Mouse (Mus musculus) embryonic fibroblast, embryonic 13.5 days (primary cell): ENCODE measurements around the gene Etl4. TPM values are rescaled to one million over a fixed set of nuclear protein-coding genes. Genes with fewer than 3 reads are reported as not detected.
"Not testable (repeated sequence)": the region's sequence is repeated elsewhere in the genome, so short reads cannot be mapped to it uniquely, and the experiment has no call there.

ENCODE experiments used
- H3K27ac ChIP-seq: 2 replicates; pipeline ENCODE4 v1.5.1; 2012; ENCODE audit warnings: low read length, control low read depth, inconsistent platforms; ENCODE audit not compliant: insufficient read depth
- H3K4me1 ChIP-seq: 2 replicates; pipeline ENCODE4 v1.6.1; 2011; ENCODE audit warnings: low read length; ENCODE audit not compliant: control insufficient read depth, insufficient read depth
- H3K4me3 ChIP-seq: 2 replicates; pipeline ENCODE4 v1.5.1; 2011; ENCODE audit warnings: mild to moderate bottlenecking, control low read depth, low read length; ENCODE audit not compliant: insufficient read depth
- CTCF ChIP-seq: IDR thresholded peaks from 2 replicates; pipeline ENCODE4 v1.5.1; 2011; ENCODE audit warnings: mild to moderate bottlenecking, control low read depth, low read length, moderate library complexity, borderline replicate concordance; ENCODE audit not compliant: insufficient read depth
- POLR2A ChIP-seq: IDR thresholded peaks from 2 replicates; pipeline ENCODE4 v1.6.1; 2011; ENCODE audit warnings: low read depth, mild to moderate bottlenecking, control low read depth, low read length, moderate library complexity
- polyA plus RNA-seq: library from polyadenylated mRNA; stranded (reverse); fragments of >200 nt; gene quantifications from 2 replicates; pipeline ENCODE4 v1.2.4, GENCODE M21; 2011; ENCODE audit warnings: low read depth; ENCODE audit not compliant: missing spikeins, insufficient read length

The Etl4 gene
- polyA plus RNA-seq, 1 experiment: 44.0 TPM

- no peak for TF ChIP-seq POLR2A
- no peak for TF ChIP-seq CTCF
- Histone ChIP-seq H3K4me3 (no peak overlapping the region), H3K27ac (no peak overlapping the region), H3K4me1 (peaks cover 8% of the 10 kb centered on the region; the same call in 1 of the 2 replicates)
These were observed 439.7 kb downstream of the Etl4 start for GRCm38 (mm10) chr2:20349268-20349667.

DNA sequence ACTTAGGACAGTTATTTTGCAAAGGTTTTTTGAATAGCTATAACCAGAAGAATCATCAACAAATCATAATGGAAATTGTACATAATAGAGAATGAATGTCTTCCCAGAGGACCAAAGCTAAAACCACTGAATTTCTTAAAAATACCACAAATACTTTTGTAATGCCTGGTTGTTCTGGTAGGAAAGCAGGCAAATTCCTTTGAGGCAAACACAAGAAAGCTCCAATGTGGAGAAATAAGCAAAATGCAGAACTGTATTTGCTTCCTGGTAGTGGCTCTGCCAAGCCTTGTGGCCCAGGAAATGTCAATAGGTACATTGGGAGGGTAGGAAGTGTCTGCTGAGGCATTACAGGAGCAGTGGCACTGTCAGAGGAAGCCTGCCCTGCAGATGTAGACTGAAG is 443.2 kb downstream of the Etl4 start:
- H3K27ac ChIP-seq: peak overlapping the region; percentile 81
- peaks cover 8% of the 10 kb centered on the region; the same call in 1 of the 2 replicates for H3K4me1 ChIP-seq
- H3K4me3 ChIP-seq: no peak overlapping the region
- TF ChIP-seq CTCF (no peak), POLR2A (no peak)

DNA sequence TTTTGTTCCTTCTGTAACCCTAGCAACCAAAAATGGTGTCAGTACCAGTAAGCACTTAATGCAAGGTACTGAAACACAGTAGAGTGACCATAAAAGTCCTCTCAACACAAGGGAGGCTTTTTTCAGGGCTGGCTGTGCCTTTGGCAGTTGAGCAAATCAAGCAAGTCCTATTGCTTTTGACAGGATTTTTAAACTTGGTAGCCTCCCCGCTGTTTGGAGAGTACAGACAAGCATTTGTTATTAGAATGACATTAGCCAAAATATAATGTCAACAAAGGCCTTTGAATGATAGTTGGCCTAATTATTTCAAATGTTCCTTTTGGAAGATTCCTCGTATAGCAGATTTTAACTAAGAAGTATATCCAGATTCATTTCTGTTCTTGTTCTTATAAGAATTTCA is 467.4 kb downstream of the Etl4 start:
- H3K27ac ChIP-seq: peak overlapping the region; percentile 66
- no peak for TF ChIP-seq POLR2A
- TF ChIP-seq CTCF: no peak
- no peaks in the 10 kb centered on the region for H3K4me1 ChIP-seq
- no peak overlapping the region for H3K4me3 ChIP-seq

GRCm38 (mm10) chr2:20380874-20381273 is 471.3 kb downstream of the Etl4 start:
- H3K4me1 ChIP-seq, H3K27ac ChIP-seq: not testable (repeated sequence)

GRCm38 (mm10) chr2:20394083-20394482 is 484.5 kb downstream of the Etl4 start:
- Histone ChIP-seq H3K27ac (no peak overlapping the region), H3K4me1 (no peaks in the 10 kb centered on the region), H3K4me3 (no peak overlapping the region)
- no peak for TF ChIP-seq CTCF
- TF ChIP-seq POLR2A: no peak

More at GRCm38 (mm10) chr2:20380874-20381273, 471.3 kb downstream of the Etl4 start:
- H3K4me3 ChIP-seq: not testable (repeated sequence)

- H3K27ac ChIP-seq: no peak overlapping the region
- TF ChIP-seq POLR2A: no peak
- no peak for TF ChIP-seq CTCF
- no peaks in the 10 kb centered on the region for H3K4me1 ChIP-seq
- H3K4me3 ChIP-seq: no peak overlapping the region
These were observed 487.4 kb downstream of the Etl4 start for GRCm38 (mm10) chr2:20396978-20397377.

GRCm38 (mm10) chr2:20400556-20400955 is 491.0 kb downstream of the Etl4 start:
- Histone ChIP-seq H3K27ac (no peak overlapping the region), H3K4me1 (no peaks in the 10 kb centered on the region), H3K4me3 (no peak overlapping the region)
- TF ChIP-seq CTCF: no peak
- no peak for TF ChIP-seq POLR2A

DNA sequence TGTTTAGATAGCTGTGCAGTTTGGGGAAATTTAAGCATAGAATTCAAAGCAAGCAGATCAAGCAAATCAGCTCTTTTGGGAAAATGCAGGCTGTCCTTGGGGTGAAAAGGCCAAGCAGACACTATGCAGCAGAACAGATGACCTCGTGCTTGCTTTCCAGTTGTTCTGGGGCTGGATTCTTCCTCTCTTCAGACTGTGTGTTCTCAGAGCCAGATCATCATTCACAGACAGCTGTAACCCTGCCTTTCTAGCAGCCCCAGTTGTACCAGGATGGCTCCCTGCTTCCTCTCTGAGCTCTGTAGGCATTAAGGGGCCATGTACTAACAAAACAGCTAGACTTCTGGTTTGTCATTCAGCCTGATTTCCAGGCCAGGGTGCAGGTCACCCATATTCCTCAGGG is 494.8 kb downstream of the Etl4 start:
- no peak overlapping the region for H3K27ac ChIP-seq
- TF ChIP-seq CTCF (no peak), POLR2A (no peak)
- no peaks in the 10 kb centered on the region for H3K4me1 ChIP-seq
- no peak overlapping the region for H3K4me3 ChIP-seq

DNA sequence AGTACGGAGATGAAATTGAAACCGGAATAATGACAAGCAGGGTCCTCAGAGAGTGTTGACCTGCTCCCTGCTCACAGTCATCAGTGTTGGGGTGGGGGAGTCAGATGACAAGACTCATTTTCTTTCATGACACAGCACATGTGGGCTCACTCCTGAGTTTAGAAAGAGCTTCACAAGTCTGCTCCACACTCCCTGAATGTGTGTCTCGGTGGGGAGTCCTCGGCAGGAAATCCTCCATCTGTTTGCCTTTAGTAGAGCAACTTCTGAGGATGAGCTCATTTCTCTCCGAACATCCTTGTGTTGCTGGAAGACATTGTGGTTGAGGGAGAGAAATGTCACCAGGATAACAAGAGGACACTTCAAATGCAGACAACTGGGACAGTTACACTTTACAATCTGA is 497.5 kb downstream of the Etl4 start:
- no peaks in the 10 kb centered on the region for H3K4me1 ChIP-seq
- no peak overlapping the region for H3K27ac ChIP-seq
- TF ChIP-seq POLR2A (no peak), CTCF (no peak)
- H3K4me3 ChIP-seq: no peak overlapping the region

DNA sequence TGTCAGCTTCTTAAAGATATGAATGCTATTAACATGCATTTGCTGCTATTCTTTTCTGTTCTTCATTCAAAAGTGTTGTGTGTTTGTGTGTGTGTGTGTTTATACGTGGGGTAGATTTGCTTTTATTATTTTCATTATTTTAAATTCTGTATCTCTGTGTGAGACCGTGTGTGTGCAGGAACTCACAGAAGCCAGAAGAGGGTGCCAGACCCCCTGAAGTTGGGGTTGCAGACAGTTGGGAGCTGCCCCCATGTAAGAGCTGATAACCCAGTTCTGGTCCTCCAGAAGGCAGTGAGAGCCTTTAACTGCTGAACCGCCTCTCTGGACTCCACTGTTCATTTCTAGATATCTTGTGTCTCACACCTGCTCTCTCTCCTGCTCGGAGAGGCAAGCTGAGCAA is 505.3 kb downstream of the Etl4 start:
- TF ChIP-seq POLR2A (no peak), CTCF (no peak)
- Histone ChIP-seq H3K27ac (no peak overlapping the region), H3K4me1 (no peaks in the 10 kb centered on the region), H3K4me3 (no peak overlapping the region)

GRCm38 (mm10) chr2:20416934-20417614 is 507.5 kb downstream of the Etl4 start:
- TF ChIP-seq POLR2A (no peak), CTCF (no peak)
- Histone ChIP-seq H3K4me3 (no peak overlapping the region), H3K4me1 (no peaks in the 10 kb centered on the region), H3K27ac (no peak overlapping the region)
